In genomic region chr17:26628479-26628878, GRCm38 (mm10) we compare ENCODE assay signal across 20 mouse cellular contexts. TPM values are rescaled to one million over a fixed set of nuclear protein-coding genes. Genes with fewer than 3 reads are reported as not detected.
A peak's percentile ranks its signal among the peaks of the same experiment; 100 is the strongest.
DNase-seq lines count a peak whose midpoint lies in the region; ATAC-seq and TF ChIP-seq lines count a peak whose summit lies in the region.
"Had no signal": no experiment of that assay in that cellular context is flagged by ENCODE, and none has a peak within 500 bp of the region (broad histone marks: within the 10 kb centered on the region; RNA-seq: fewer than 3 reads in every experiment).

No protein-coding gene starts in this region.

- no peak for DNase-seq in lung, embryonic 14.5 days
- DNase-seq in lung, postnatal 25 days (ENCODE audit: low spot score) = no peak
- DNase-seq in brain, adult 2 months (ENCODE audit: low read depth, low spot score) = peak; percentile 38
- DNase-seq in urinary bladder, adult 2 months (ENCODE audit: low spot score) = no peak
- DNase-seq: adrenal gland, postnatal 25 days; cerebellum, postnatal 10 days; gastrocnemius, postnatal 14 days; kidney, adult 9 months; lung, postnatal 10 days; right cerebral cortex, postnatal 14 days; thymus, postnatal 36 days had no signal

- ATAC-seq in intestine, postnatal 0 days = no peak
- ATAC-seq in intestine, embryonic 15.5 days = no peak
- no peak for ATAC-seq in lung, embryonic 14.5 days (ENCODE audit: insufficient read depth)
- ATAC-seq: forebrain, embryonic 14.5 days; hindbrain, embryonic 16.5 days had no signal

- 90% methylated on average over 6 of the region's 6 CpGs for WGBS in intestine, postnatal 0 days
- 85% methylated on average over 6 of the region's 6 CpGs for WGBS in intestine, embryonic 15.5 days
- 80% methylated on average over 6 of the region's 6 CpGs for WGBS in lung, embryonic 14.5 days
- 88% methylated on average over 6 of the region's 6 CpGs for WGBS in small intestine, adult 2 months

- no peaks in the 10 kb centered on the region for H3K4me1 ChIP-seq in intestine, postnatal 0 days (replicated peaks; ENCODE audit: control insufficient read depth, insufficient read depth, low read length)
- H3K4me1 ChIP-seq in intestine, embryonic 15.5 days (replicated peaks) = 0 out of 2 replicates have a peak, but pooled peaks cover 3% of the 10 kb centered on the region
- no peaks in the 10 kb centered on the region for H3K4me1 ChIP-seq in lung, embryonic 14.5 days (ENCODE audit: insufficient read depth)
- no peaks in the 10 kb centered on the region for H3K4me1 ChIP-seq in small intestine, adult 2 months (ENCODE audit: control insufficient read depth, insufficient read depth, insufficient read length, low read length)
- H3K4me1 ChIP-seq: limb, embryonic 13.5 days; midbrain, embryonic 10.5 days had no signal

- H3K27me3 ChIP-seq in intestine, postnatal 0 days (replicated peaks; ENCODE audit: control insufficient read depth, insufficient read depth, low read length) = no peaks in the 10 kb centered on the region
- no peaks in the 10 kb centered on the region for H3K27me3 ChIP-seq in intestine, embryonic 15.5 days (replicated peaks)
- no peaks in the 10 kb centered on the region for H3K27me3 ChIP-seq in lung, embryonic 14.5 days (ENCODE audit: insufficient read depth, low read length)
- H3K27me3 ChIP-seq in small intestine, adult 2 months (ENCODE audit: control insufficient read depth, insufficient read depth, low read length) = no peaks in the 10 kb centered on the region
- H3K27me3 ChIP-seq: limb, embryonic 13.5 days had no signal

- no peak overlapping the region for H3K27ac ChIP-seq in intestine, postnatal 0 days (ENCODE audit: low read depth, low read length)
- no peak overlapping the region for H3K27ac ChIP-seq in intestine, embryonic 15.5 days
- no peak overlapping the region for H3K27ac ChIP-seq in lung, embryonic 14.5 days (ENCODE audit: low read depth)
- no peak overlapping the region for H3K27ac ChIP-seq in small intestine, adult 2 months (ENCODE audit: insufficient read depth, low read depth, low read length)
- H3K27ac ChIP-seq: heart, embryonic 10.5 days; limb, embryonic 13.5 days; midbrain, embryonic 10.5 days had no signal

- H3K9ac ChIP-seq in intestine, postnatal 0 days (ENCODE audit: low read depth, low read length) = no peak overlapping the region
- no peak overlapping the region for H3K9ac ChIP-seq in intestine, embryonic 15.5 days
- H3K9ac ChIP-seq in lung, embryonic 14.5 days = no peak overlapping the region
- H3K9ac ChIP-seq: limb, embryonic 13.5 days had no signal

- H3K9me3 ChIP-seq in intestine, postnatal 0 days (ENCODE audit: control insufficient read depth) = no peaks in the 10 kb centered on the region
- no peaks in the 10 kb centered on the region for H3K9me3 ChIP-seq in intestine, embryonic 15.5 days
- H3K9me3 ChIP-seq in lung, embryonic 14.5 days (ENCODE audit: low read depth, low read length) = no peaks in the 10 kb centered on the region
- H3K9me3 ChIP-seq: heart, embryonic 10.5 days; limb, embryonic 13.5 days; midbrain, embryonic 10.5 days had no signal

- peak; percentile 58 for TF ChIP-seq CTCF in intestine, postnatal 0 days (IDR thresholded peaks at IDR 0.05; ENCODE audit: low read depth)
- peak; percentile 25; the same call in 1 of the 2 replicates for TF ChIP-seq CTCF in lung, embryonic 14.5 days (IDR thresholded peaks at IDR 0.05; ENCODE audit: low read depth)
- peak; percentile 26; the same call in 1 of the 2 replicates for TF ChIP-seq CTCF in small intestine, adult 2 months (IDR thresholded peaks at IDR 0.05; ENCODE audit: extremely low read depth, insufficient read length, insufficient replicate concordance, low read depth, low read length)

- no peak overlapping the region for H3K4me3 ChIP-seq in intestine, postnatal 0 days (ENCODE audit: low read depth, low read length)
- H3K4me3 ChIP-seq in intestine, embryonic 15.5 days (replicated peaks) = no peak overlapping the region
- no peak overlapping the region for H3K4me3 ChIP-seq in lung, embryonic 14.5 days (ENCODE audit: low read depth, low read length)
- no peak overlapping the region for H3K4me3 ChIP-seq in small intestine, adult 2 months (ENCODE audit: low read depth, low read length)
- H3K4me3 ChIP-seq: heart, embryonic 10.5 days; limb, embryonic 13.5 days; midbrain, embryonic 10.5 days; myocyte had no signal

- H3K36me3 ChIP-seq in intestine, postnatal 0 days (ENCODE audit: control insufficient read depth, insufficient read depth) = peaks cover 68% of the 10 kb centered on the region
- peaks cover 25% of the 10 kb centered on the region for H3K36me3 ChIP-seq in intestine, embryonic 15.5 days
- H3K36me3 ChIP-seq in lung, embryonic 14.5 days (ENCODE audit: insufficient read depth) = peaks cover 81% of the 10 kb centered on the region
- peaks cover 10% of the 10 kb centered on the region; the same call in 1 of the 2 replicates for H3K36me3 ChIP-seq in small intestine, adult 2 months (ENCODE audit: control insufficient read depth, insufficient read depth, low read length)

- TF ChIP-seq POLR2A in small intestine, adult 2 months (IDR thresholded peaks at IDR 0.05; ENCODE audit: low read depth, low read length) = no peak

- H3K4me2 ChIP-seq in intestine, postnatal 0 days (replicated peaks; ENCODE audit: low read depth) = no peak overlapping the region
- H3K4me2 ChIP-seq in intestine, embryonic 15.5 days (replicated peaks) = no peak overlapping the region
- no peak overlapping the region for H3K4me2 ChIP-seq in lung, embryonic 14.5 days
- H3K4me2 ChIP-seq: limb, embryonic 13.5 days had no signal

RNA-seq across cellular contexts. Expression of gene Atp6v0e, which starts 34.6 kb away (rescaled TPM):
- 523 and 571 TPM in 2 replicates for polyA plus RNA-seq in intestine, postnatal 0 days (2015; fragmentation: Nextera tagmentation; extraction: Ambion mirVana)
- polyA plus RNA-seq in intestine, embryonic 15.5 days (2015; fragmentation: Nextera tagmentation; extraction: Ambion mirVana) = 259 and 286 TPM in 2 replicates
- 143 and 152 TPM in 2 replicates for polyA plus RNA-seq in lung, embryonic 14.5 days (2014; fragmentation: Nextera tagmentation; extraction: Ambion mirVana)
- 84.0 and 119 TPM in 2 replicates for polyA plus RNA-seq in small intestine, adult 2 months (2012; rRNA removed)
- 260 and 293 TPM in 2 replicates for polyA plus RNA-seq in urinary bladder, adult 2 months (2012; rRNA removed)
